Mouse (Mus musculus): Measurements from ENCODE around the gene Gm10197.

GRCm38 (mm10) chr19:53324866-53325265 lies 46.7 kb downstream of the Gm10197 start:
- no peak for TF ChIP-seq CTCF (IDR thresholded peaks at IDR 0.05; ENCODE audit: extremely low read depth, insufficient read depth, low read length)
- no peak for TF ChIP-seq POLR2A (IDR thresholded peaks at IDR 0.05; ENCODE audit: extremely low read depth, insufficient read depth, low read length)
